In the genomic region with DNA sequence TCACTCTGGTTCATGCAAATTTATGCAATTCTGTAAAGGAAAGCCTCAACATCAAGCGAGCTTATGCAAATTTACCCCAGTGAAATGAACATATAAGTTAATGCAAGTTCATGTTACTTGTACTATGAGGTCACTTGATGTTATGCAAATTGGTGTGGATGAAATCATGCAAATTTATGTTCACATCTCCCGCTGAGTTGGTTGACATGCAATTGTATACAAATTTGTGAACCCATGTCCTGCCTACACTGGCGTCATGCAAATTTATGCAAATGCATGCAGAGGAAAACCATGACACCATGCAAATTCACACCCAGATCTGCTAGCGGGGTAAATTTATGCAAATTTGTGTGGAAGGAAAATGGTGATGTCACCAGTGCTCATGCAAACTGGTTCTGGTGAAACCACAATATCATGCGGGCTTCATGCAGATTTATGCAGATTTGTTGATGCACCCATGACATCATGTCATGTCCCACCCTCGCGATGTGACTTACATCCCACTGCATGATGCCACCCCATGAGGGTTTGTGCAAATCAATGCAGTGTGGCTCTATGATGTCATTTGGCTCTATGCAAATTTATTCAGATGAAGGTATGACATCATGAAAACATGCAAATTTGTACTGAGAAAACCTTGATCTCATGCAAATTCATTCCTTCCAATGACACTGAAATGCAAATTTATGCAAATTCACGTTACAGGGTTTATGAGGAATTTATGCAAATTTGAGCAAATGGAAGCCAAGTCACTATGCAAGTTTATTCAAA, we compare ENCODE assay signal across 12 mouse cellular contexts. TPM values are rescaled to one million over a fixed set of nuclear protein-coding genes. Genes with fewer than 3 reads are reported as not detected.
A peak's percentile ranks its signal among the peaks of the same experiment; 100 is the strongest.
DNase-seq lines count a peak whose midpoint lies in the region; ATAC-seq lines count a peak whose summit lies in the region.
"Had no signal": no experiment of that assay in that cellular context is flagged by ENCODE, and none has a peak within 500 bp of the region (broad histone marks: within the 10 kb centered on the region; RNA-seq: fewer than 3 reads in every experiment).

No protein-coding gene starts in this region.

- H3K9ac ChIP-seq in embryonic facial prominence, embryonic 11.5 days (replicated peaks; ENCODE audit: low read length): no peak overlapping the region
- H3K9ac ChIP-seq in midbrain, embryonic 14.5 days (replicated peaks; ENCODE audit: low read length): no peak overlapping the region
- H3K9ac ChIP-seq: heart, embryonic 15.5 days had no signal

- H3K27ac ChIP-seq in embryonic facial prominence, embryonic 11.5 days (replicated peaks; ENCODE audit: low read depth, low read length): no peak overlapping the region
- no peak overlapping the region for H3K27ac ChIP-seq in midbrain, embryonic 14.5 days (replicated peaks; ENCODE audit: low read depth, low read length)
- H3K27ac ChIP-seq: heart, embryonic 15.5 days had no signal

- no peaks in the 10 kb centered on the region for H3K4me1 ChIP-seq in embryonic facial prominence, embryonic 11.5 days (ENCODE audit: control insufficient read depth, insufficient read depth, low read length)
- H3K4me1 ChIP-seq in midbrain, embryonic 14.5 days (ENCODE audit: control insufficient read depth, insufficient read depth, low read length): no peaks in the 10 kb centered on the region
- H3K4me1 ChIP-seq: heart, embryonic 15.5 days had no signal

- no peak overlapping the region for H3K4me2 ChIP-seq in embryonic facial prominence, embryonic 11.5 days (ENCODE audit: low read depth, low read length)
- no peak overlapping the region for H3K4me2 ChIP-seq in midbrain, embryonic 14.5 days (ENCODE audit: low read length)
- H3K4me2 ChIP-seq: heart, embryonic 15.5 days had no signal

- no peaks in the 10 kb centered on the region for H3K36me3 ChIP-seq in embryonic facial prominence, embryonic 11.5 days (replicated peaks; ENCODE audit: control insufficient read depth, insufficient read depth, low read depth, low read length)
- no peaks in the 10 kb centered on the region for H3K36me3 ChIP-seq in midbrain, embryonic 14.5 days (ENCODE audit: control insufficient read depth, insufficient read depth, low read length)

- DNase-seq in CD4-positive helper T cell, adult 2 months (ENCODE audit: low read depth, low spot score): peak; percentile 42
- peak; percentile 10 for DNase-seq in embryonic facial prominence, embryonic 11.5 days (ENCODE audit: low spot score)
- no peak for DNase-seq in midbrain, embryonic 14.5 days
- no peak for DNase-seq in kidney, adult 11 months
- no peak for DNase-seq in adrenal gland, postnatal 4 days (ENCODE audit: low spot score in 2 of 2)
- DNase-seq: kidney, postnatal 10 days; lung, adult 2 months; thymus, postnatal 4 days had no signal

- no peaks in the 10 kb centered on the region for H3K27me3 ChIP-seq in embryonic facial prominence, embryonic 11.5 days (ENCODE audit: control insufficient read depth, insufficient read depth, low read length)
- no peaks in the 10 kb centered on the region for H3K27me3 ChIP-seq in midbrain, embryonic 14.5 days (ENCODE audit: control insufficient read depth, insufficient read depth, low read length)
- H3K27me3 ChIP-seq: heart, embryonic 15.5 days had no signal

- 91% methylated on average over 8 of the region's 8 CpGs for WGBS in embryonic facial prominence, embryonic 11.5 days
- WGBS in midbrain, embryonic 14.5 days: 79% methylated on average over 8 of the region's 8 CpGs

- ATAC-seq in CD4-positive, CD25-positive, alpha-beta regulatory T cell, adult 4 months: peak; percentile 2
- ATAC-seq in embryonic facial prominence, embryonic 11.5 days (replicated peaks; ENCODE audit: insufficient number of reproducible peaks, low FRiP score, low TSS enrichment, low read depth): no peak
- peak; percentile 19; the same call in 1 of the 2 replicates for ATAC-seq in midbrain, embryonic 14.5 days (ENCODE audit: low FRiP score, low TSS enrichment)
- no peak for ATAC-seq in erythroid progenitor cell, adult 5-6 weeks (replicated peaks; ENCODE audit: low FRiP score, poor library complexity, severe bottlenecking)

- no peak overlapping the region for H3K4me3 ChIP-seq in embryonic facial prominence, embryonic 11.5 days (ENCODE audit: low read depth, low read length)
- H3K4me3 ChIP-seq in midbrain, embryonic 14.5 days (replicated peaks; ENCODE audit: low read depth, low read length): no peak overlapping the region
- H3K4me3 ChIP-seq: heart, embryonic 15.5 days had no signal

- H3K9me3 ChIP-seq in embryonic facial prominence, embryonic 11.5 days (replicated peaks; ENCODE audit: control insufficient read depth, low read length): peaks cover 7% of the 10 kb centered on the region
- peaks cover 31% of the 10 kb centered on the region for H3K9me3 ChIP-seq in midbrain, embryonic 14.5 days (ENCODE audit: control insufficient read depth, low read length)

RNA-seq across cellular contexts. Expression of gene Il3ra, which starts 7.8 kb away (rescaled TPM):
- polyA plus RNA-seq in CD4-positive, CD25-positive, alpha-beta regulatory T cell, adult 4 months (2017; shearing (Covaris generic)): 10 to 100 TPM in 1 of 2 experiments, 1 to 10 TPM in 1; 5.1 to 12.1 TPM
- 1.4 and 3.8 TPM in 2 replicates for polyA plus RNA-seq in embryonic facial prominence, embryonic 11.5 days (2014; fragmentation: Nextera tagmentation; extraction: Ambion mirVana)
- polyA plus RNA-seq in midbrain, embryonic 14.5 days (2014; fragmentation: Nextera tagmentation; extraction: Ambion mirVana): 2.4 TPM in 2 replicates
- total RNA-seq in erythroid progenitor cell, adult 5-6 weeks (2015; ENCODE audit: low replicate concordance): 2.5 and 4.3 TPM in 2 replicates
- 4.8 and 5.8 TPM in 2 replicates for total RNA-seq in erythroid progenitor cell, adult 5-6 weeks (2017; ENCODE audit: low replicate concordance)
- 10 to 100 TPM; 20.1 to 22.3 TPM for total RNA-seq in adrenal gland, postnatal 4 days (2021)

RNA-seq across cellular contexts. Expression of gene Olfr31, which starts 31.3 kb away (rescaled TPM):
- polyA plus RNA-seq in CD4-positive, CD25-positive, alpha-beta regulatory T cell, adult 4 months (2017; shearing (Covaris generic)): under 1 TPM in 1 of 2 experiments, not detected in 1; 0.43 TPM
- not detected in 2 replicates for polyA plus RNA-seq in embryonic facial prominence, embryonic 11.5 days (2014; fragmentation: Nextera tagmentation; extraction: Ambion mirVana)
- polyA plus RNA-seq in midbrain, embryonic 14.5 days (2014; fragmentation: Nextera tagmentation; extraction: Ambion mirVana): 0.05 TPM in 1 of 2 replicates, not detected in the other
- not detected in 2 replicates for total RNA-seq in erythroid progenitor cell, adult 5-6 weeks (2015; ENCODE audit: low replicate concordance)
- total RNA-seq in erythroid progenitor cell, adult 5-6 weeks (2017; ENCODE audit: low replicate concordance): not detected in 2 replicates
- total RNA-seq in adrenal gland, postnatal 4 days (2021): not detected
- total RNA-seq: common myeloid progenitor, adult 5-6 weeks had no signal
- polyA plus RNA-seq: heart, embryonic 15.5 days; lung, adult 2 months had no signal

RNA-seq across cellular contexts. Expression of gene Olfr721-ps1, which starts 47.2 kb away (rescaled TPM):
- not detected for polyA plus RNA-seq in CD4-positive, CD25-positive, alpha-beta regulatory T cell, adult 4 months (2017; shearing (Covaris generic))
- polyA plus RNA-seq in embryonic facial prominence, embryonic 11.5 days (2014; fragmentation: Nextera tagmentation; extraction: Ambion mirVana): not detected in 2 replicates
- polyA plus RNA-seq in midbrain, embryonic 14.5 days (2014; fragmentation: Nextera tagmentation; extraction: Ambion mirVana): not detected in 2 replicates
- not detected in 2 replicates for total RNA-seq in erythroid progenitor cell, adult 5-6 weeks (2015; ENCODE audit: low replicate concordance)
- total RNA-seq in erythroid progenitor cell, adult 5-6 weeks (2017; ENCODE audit: low replicate concordance): not detected in 2 replicates
- not detected for total RNA-seq in adrenal gland, postnatal 4 days (2021)
- total RNA-seq: common myeloid progenitor, adult 5-6 weeks had no signal
- polyA plus RNA-seq: heart, embryonic 15.5 days; lung, adult 2 months had no signal

Comparison
In these comparisons a context has a peak if more than half of its experiments do, and no peak if none do; other contexts are left out.
1. DNase-seq: peak in CD4-positive helper T cell, adult 2 months (single experiment) and embryonic facial prominence, embryonic 11.5 days (single experiment); none in midbrain, embryonic 14.5 days (single experiment), kidney, adult 11 months (single experiment) and adrenal gland, postnatal 4 days (0 of 2).
2. ATAC-seq: peak in CD4-positive, CD25-positive, alpha-beta regulatory T cell, adult 4 months (single experiment) and midbrain, embryonic 14.5 days (single experiment); none in embryonic facial prominence, embryonic 11.5 days (single experiment) and erythroid progenitor cell, adult 5-6 weeks (single experiment).